Mouse (Mus musculus) cerebellum, adult 11 months (tissue): ENCODE measurements around the gene H3f3a.
A peak's percentile ranks its signal among the peaks of the same experiment; 100 is the strongest.
"Not testable (repeated sequence)": the region's sequence is repeated elsewhere in the genome, so short reads cannot be mapped to it uniquely, and the experiment has no call there.

Experiments used
- DNase-seq: peaks from one replicate; pipeline ENCODE4 v3.0.0; 2022

H3f3a gene

GRCm38 (mm10) chr1:180813885-180814740, at the start of gene H3f3a:
Gene H3f3a, minus strand, starts transcription at chr1:180813943.
- peak; percentile 88 for DNase-seq

- no peak for DNase-seq
Measured at GRCm38 (mm10) chr1:180860030-180860429, 46.3 kb upstream of the H3f3a start.

GRCm38 (mm10) chr1:180858763-180859162, 45.0 kb upstream of the H3f3a start:
- no peak for DNase-seq

GRCm38 (mm10) chr1:180850316-180851270, 36.9 kb upstream of the H3f3a start, which contains the start of gene Sde2:
Gene Sde2, plus strand, starts transcription at chr1:180851127.
- peak; percentile 100 for DNase-seq

GRCm38 (mm10) chr1:180849701-180850301, 36.1 kb upstream of the H3f3a start:
- DNase-seq: no peak

- peak; percentile 48 for DNase-seq
Measured at GRCm38 (mm10) chr1:180848511-180849241, 34.9 kb upstream of the H3f3a start.

- DNase-seq: peak; percentile 62
Measured at GRCm38 (mm10) chr1:180848114-180848510, 34.4 kb upstream of the H3f3a start.

- DNase-seq: no peak
Measured at GRCm38 (mm10) chr1:180841561-180842300, 28.0 kb upstream of the H3f3a start.

- no peak for DNase-seq
Measured at GRCm38 (mm10) chr1:180839201-180839910, 25.6 kb upstream of the H3f3a start.

GRCm38 (mm10) chr1:180838014-180838413, 24.3 kb upstream of the H3f3a start:
- DNase-seq: no peak

- DNase-seq: no peak
Measured at GRCm38 (mm10) chr1:180837186-180837585, 23.4 kb upstream of the H3f3a start.

GRCm38 (mm10) chr1:180836467-180836866, 22.7 kb upstream of the H3f3a start:
- DNase-seq: not testable (repeated sequence)

- no peak for DNase-seq
Measured at GRCm38 (mm10) chr1:180835273-180836015, 21.7 kb upstream of the H3f3a start.

GRCm38 (mm10) chr1:180830588-180831346, 17.0 kb upstream of the H3f3a start:
- DNase-seq: no peak

GRCm38 (mm10) chr1:180830175-180830574, 16.4 kb upstream of the H3f3a start:
- no peak for DNase-seq

GRCm38 (mm10) chr1:180829775-180830174, 16.0 kb upstream of the H3f3a start:
- DNase-seq: no peak

GRCm38 (mm10) chr1:180826634-180827033, 12.9 kb upstream of the H3f3a start:
- DNase-seq: no peak

- DNase-seq: no peak
Measured at GRCm38 (mm10) chr1:180824721-180825120, 11.0 kb upstream of the H3f3a start.

GRCm38 (mm10) chr1:180823716-180824115, 10.0 kb upstream of the H3f3a start:
- no peak for DNase-seq
